Mouse (Mus musculus) left cerebral cortex, postnatal 36 days (tissue): ENCODE measurements around the gene Rsf1. TPM values are rescaled to one million over a fixed set of nuclear protein-coding genes. Genes with fewer than 3 reads are reported as not detected.

Experiments used
- total RNA-seq, 2 experiments: library from RNA; stranded (reverse); gene quantifications; 2 replicates each; pipeline ENCODE4 v1.2.3; 2021

Rsf1 gene
- total RNA-seq, 2 experiments from 2014 or later, result 40.6 to 50.6 TPM

Other genes with a start within 250 kb of the Rsf1 start
- gene Usp35, start 247.9 kb upstream of the Rsf1 start, total RNA-seq, result 10 to 100 TPM; 16.7 to 19.3 TPM
- gene Kctd21, start 247.6 kb upstream of the Rsf1 start, total RNA-seq, result 10 to 100 TPM; 12.9 to 13.5 TPM
- 10 to 100 TPM in 1 of 2 experiments, 1 to 10 TPM in 1; 7.9 to 11.8 TPM for gene Alg8, start 208.3 kb upstream of the Rsf1 start, total RNA-seq
- 100 to 1,000 TPM; 202 to 220 TPM for gene Ndufc2, start 179.9 kb upstream of the Rsf1 start, total RNA-seq
- 10 to 100 TPM; 18.7 to 23.4 TPM for gene Thrsp, start 162.2 kb upstream of the Rsf1 start, total RNA-seq
- 1 to 10 TPM; 3.2 to 3.6 TPM for gene Kctd14, start 128.6 kb upstream of the Rsf1 start, total RNA-seq
- gene Ints4, start 98.9 kb upstream of the Rsf1 start, total RNA-seq, result 10 to 100 TPM; 28.5 to 32.6 TPM
- 10 to 100 TPM; 32.4 to 35.4 TPM for gene Aamdc, start 392 bp upstream of the Rsf1 start, total RNA-seq
- gene Clns1a, start 116.7 kb downstream of the Rsf1 start, total RNA-seq, result 10 to 100 TPM; 78.8 to 84.4 TPM
- 10 to 100 TPM; 22.1 to 23.3 TPM for gene Aqp11, start 158.4 kb downstream of the Rsf1 start, total RNA-seq
- 100 to 1,000 TPM; 384 to 468 TPM for gene Pak1, start 208.7 kb downstream of the Rsf1 start, total RNA-seq